Mouse (Mus musculus): ENCODE measurements around the gene Tspan3.

- TF ChIP-seq CTCF (IDR thresholded peaks at IDR 0.05; ENCODE audit: low read depth) (no peak), EP300 (optimal IDR thresholded peaks at IDR 0.05) (no peak)
Measured at GRCm38 (mm10) chr9:56135590-56136197, 29.6 kb downstream of the Tspan3 start.
